ENCODE assay signal across 9 mouse cellular contexts in genomic region chr5:136988420-136988819, GRCm38 (mm10). TPM values are rescaled to one million over a fixed set of nuclear protein-coding genes. Genes with fewer than 3 reads are reported as not detected.
DNase-seq lines count a peak whose midpoint lies in the region; ATAC-seq and TF ChIP-seq lines count a peak whose summit lies in the region.
"Had no signal": no experiment of that assay in that cellular context is flagged by ENCODE, and none has a peak within 500 bp of the region (broad histone marks: within the 10 kb centered on the region; RNA-seq: fewer than 3 reads in every experiment).

No protein-coding gene starts in this region.

- no peak for DNase-seq in kidney, postnatal 0 days (ENCODE audit: low spot score)
- DNase-seq in kidney, adult 8-10 months: no peak
- DNase-seq in left cerebral cortex, postnatal 25 days (ENCODE audit: low spot score in 2 of 2): peak; percentile 40 to 48
- DNase-seq in midbrain, embryonic 11.5 days (ENCODE audit: low spot score, missing footprints): no peak
- no peak for DNase-seq in urinary bladder, postnatal 4 days (ENCODE audit: low spot score in 2 of 2)
- no peak for DNase-seq in embryo, embryonic 10 days (ENCODE audit: low spot score)

- no peak overlapping the region for H3K27ac ChIP-seq in kidney, postnatal 0 days
- H3K27ac ChIP-seq in bone marrow macrophage, adult 2 months (ENCODE audit: insufficient read depth, low read depth, low read length): peak overlapping the region; percentile 73; the same call in 1 of the 2 replicates
- no peak overlapping the region for H3K27ac ChIP-seq in heart, embryonic 12.5 days (ENCODE audit: poor library complexity, severe bottlenecking)
- no peak overlapping the region for H3K27ac ChIP-seq in midbrain, embryonic 11.5 days (ENCODE audit: low read depth, low read length)

- TF ChIP-seq CTCF in kidney, postnatal 0 days (IDR thresholded peaks at IDR 0.05; ENCODE audit: low read depth): no peak
- TF ChIP-seq CTCF in bone marrow macrophage, adult 2 months (IDR thresholded peaks at IDR 0.05; ENCODE audit: low read depth, low read length): no peak

- H3K4me3 ChIP-seq in kidney, postnatal 0 days (replicated peaks; ENCODE audit: low read depth, low read length): peak overlapping the region; percentile 90; the same call in 1 of the 2 replicates
- H3K4me3 ChIP-seq in bone marrow macrophage, adult 2 months (ENCODE audit: insufficient read depth, low read length): peak overlapping the region; percentile 93
- peak overlapping the region; percentile 87 for H3K4me3 ChIP-seq in heart, embryonic 12.5 days
- peak overlapping the region; percentile 90 for H3K4me3 ChIP-seq in midbrain, embryonic 11.5 days (ENCODE audit: low read depth, low read length)

- no peak for ATAC-seq in kidney, postnatal 0 days (replicated peaks; ENCODE audit: low FRiP score, low read depth)
- ATAC-seq in heart, embryonic 12.5 days (ENCODE audit: insufficient number of reproducible peaks, low FRiP score): no peak
- no peak for ATAC-seq in midbrain, embryonic 11.5 days (ENCODE audit: low FRiP score)

- WGBS in kidney, postnatal 0 days: 57% methylated on average over 7 of the region's 7 CpGs
- 69% methylated on average over 7 of the region's 7 CpGs for WGBS in heart, embryonic 12.5 days
- 89% methylated on average over 7 of the region's 7 CpGs for WGBS in midbrain, embryonic 11.5 days

- H3K27me3 ChIP-seq in kidney, postnatal 0 days (ENCODE audit: insufficient read depth, low read length): no peaks in the 10 kb centered on the region
- no peaks in the 10 kb centered on the region for H3K27me3 ChIP-seq in heart, embryonic 12.5 days (replicated peaks)
- no peaks in the 10 kb centered on the region for H3K27me3 ChIP-seq in midbrain, embryonic 11.5 days (ENCODE audit: control insufficient read depth, insufficient read depth, low read length)

- H3K4me2 ChIP-seq in kidney, postnatal 0 days (ENCODE audit: low read length): peak overlapping the region; percentile 81
- peak overlapping the region; percentile 93 for H3K4me2 ChIP-seq in heart, embryonic 12.5 days
- H3K4me2 ChIP-seq in midbrain, embryonic 11.5 days: peak overlapping the region; percentile 97

- intact Hi-C loops in left cerebral cortex, postnatal 25 days (cut with DNase I): no loop called here

- H3K36me3 ChIP-seq in kidney, postnatal 0 days (ENCODE audit: insufficient read depth, low read length): peaks cover 30% of the 10 kb centered on the region
- H3K36me3 ChIP-seq in heart, embryonic 12.5 days: peaks cover 60% of the 10 kb centered on the region
- H3K36me3 ChIP-seq in midbrain, embryonic 11.5 days (ENCODE audit: control insufficient read depth, insufficient read depth, low read length): peaks cover 22% of the 10 kb centered on the region

- no peak for TF ChIP-seq POLR2A in bone marrow macrophage, adult 2 months (IDR thresholded peaks at IDR 0.05; ENCODE audit: borderline replicate concordance, low read depth, low read length)

- H3K4me1 ChIP-seq in kidney, postnatal 0 days (replicated peaks; ENCODE audit: insufficient read depth, low read length): peaks cover 5% of the 10 kb centered on the region
- peaks cover 11% of the 10 kb centered on the region for H3K4me1 ChIP-seq in bone marrow macrophage, adult 2 months (ENCODE audit: control insufficient read depth, insufficient read depth, low read length)
- peaks cover 17% of the 10 kb centered on the region for H3K4me1 ChIP-seq in heart, embryonic 12.5 days (replicated peaks)
- peaks cover 11% of the 10 kb centered on the region for H3K4me1 ChIP-seq in midbrain, embryonic 11.5 days (ENCODE audit: control insufficient read depth, insufficient read depth, low read length)

- peak overlapping the region; percentile 83; the same call in 1 of the 2 replicates for H3K9ac ChIP-seq in kidney, postnatal 0 days (ENCODE audit: low read depth, low read length)
- H3K9ac ChIP-seq in heart, embryonic 12.5 days: peak overlapping the region; percentile 93
- H3K9ac ChIP-seq in midbrain, embryonic 11.5 days (ENCODE audit: low read length): peak overlapping the region; percentile 98

- H3K9me3 ChIP-seq in kidney, postnatal 0 days (replicated peaks; ENCODE audit: low read length): no peaks in the 10 kb centered on the region
- no peaks in the 10 kb centered on the region for H3K9me3 ChIP-seq in heart, embryonic 12.5 days (replicated peaks)
- no peaks in the 10 kb centered on the region for H3K9me3 ChIP-seq in midbrain, embryonic 11.5 days (ENCODE audit: control insufficient read depth, low read length)

RNA-seq across cellular contexts. Expression of gene Znhit1, which starts 0.6 kb away (rescaled TPM):
- 86.5 and 91.1 TPM in 2 replicates for polyA plus RNA-seq in kidney, postnatal 0 days (2015; fragmentation: Nextera tagmentation; extraction: Ambion mirVana)
- 75.0 and 82.2 TPM in 2 replicates for polyA plus RNA-seq in bone marrow macrophage, adult 2 months (2012; ENCODE audit: insufficient read depth, insufficient read length, missing spikeins)
- polyA plus RNA-seq in heart, embryonic 12.5 days (2016; fragmentation: Nextera tagmentation; extraction: Ambion mirVana): 74.4 and 78.1 TPM in 2 replicates
- total RNA-seq in left cerebral cortex, postnatal 25 days (2021): 10 to 100 TPM; 86.2 to 88.5 TPM
- 91.1 and 92.1 TPM in 2 replicates for polyA plus RNA-seq in midbrain, embryonic 11.5 days (2014; fragmentation: Nextera tagmentation; extraction: Ambion mirVana)

RNA-seq across cellular contexts. Expression of gene Plod3, which starts 1.6 kb away (rescaled TPM):
- polyA plus RNA-seq in kidney, postnatal 0 days (2015; fragmentation: Nextera tagmentation; extraction: Ambion mirVana): 30.6 and 32.0 TPM in 2 replicates
- 66.4 and 66.7 TPM in 2 replicates for polyA plus RNA-seq in bone marrow macrophage, adult 2 months (2012; ENCODE audit: insufficient read depth, insufficient read length, missing spikeins)
- polyA plus RNA-seq in heart, embryonic 12.5 days (2016; fragmentation: Nextera tagmentation; extraction: Ambion mirVana): 42.7 and 48.6 TPM in 2 replicates
- 10 to 100 TPM; 33.7 to 38.5 TPM for total RNA-seq in left cerebral cortex, postnatal 25 days (2021)
- polyA plus RNA-seq in midbrain, embryonic 11.5 days (2014; fragmentation: Nextera tagmentation; extraction: Ambion mirVana): 21.4 and 23.1 TPM in 2 replicates

RNA-seq across cellular contexts. Expression of gene Cldn15, which starts 22.0 kb away (rescaled TPM):
- 11.9 and 12.6 TPM in 2 replicates for polyA plus RNA-seq in kidney, postnatal 0 days (2015; fragmentation: Nextera tagmentation; extraction: Ambion mirVana)
- polyA plus RNA-seq in bone marrow macrophage, adult 2 months (2012; ENCODE audit: insufficient read depth, insufficient read length, missing spikeins): not detected in 2 replicates
- 1.9 and 2.1 TPM in 2 replicates for polyA plus RNA-seq in heart, embryonic 12.5 days (2016; fragmentation: Nextera tagmentation; extraction: Ambion mirVana)
- not detected for total RNA-seq in left cerebral cortex, postnatal 25 days (2021)
- polyA plus RNA-seq in midbrain, embryonic 11.5 days (2014; fragmentation: Nextera tagmentation; extraction: Ambion mirVana): 0.22 and 0.26 TPM in 2 replicates

RNA-seq across cellular contexts. Expression of gene Fis1, which starts 35.3 kb away (rescaled TPM):
- polyA plus RNA-seq in kidney, postnatal 0 days (2015; fragmentation: Nextera tagmentation; extraction: Ambion mirVana): 362 and 384 TPM in 2 replicates
- 146 and 149 TPM in 2 replicates for polyA plus RNA-seq in bone marrow macrophage, adult 2 months (2012; ENCODE audit: insufficient read depth, insufficient read length, missing spikeins)
- polyA plus RNA-seq in heart, embryonic 12.5 days (2016; fragmentation: Nextera tagmentation; extraction: Ambion mirVana): 245 and 251 TPM in 2 replicates
- 100 to 1,000 TPM; 263 to 271 TPM for total RNA-seq in left cerebral cortex, postnatal 25 days (2021)
- 320 and 332 TPM in 2 replicates for polyA plus RNA-seq in midbrain, embryonic 11.5 days (2014; fragmentation: Nextera tagmentation; extraction: Ambion mirVana)

RNA-seq across cellular contexts. Expression of gene Vgf, which starts 37.8 kb away (rescaled TPM):
- polyA plus RNA-seq in kidney, postnatal 0 days (2015; fragmentation: Nextera tagmentation; extraction: Ambion mirVana): 0.21 and 0.42 TPM in 2 replicates
- not detected in 2 replicates for polyA plus RNA-seq in bone marrow macrophage, adult 2 months (2012; ENCODE audit: insufficient read depth, insufficient read length, missing spikeins)
- 0.12 TPM in 1 of 2 replicates, not detected in the other for polyA plus RNA-seq in heart, embryonic 12.5 days (2016; fragmentation: Nextera tagmentation; extraction: Ambion mirVana)
- total RNA-seq in left cerebral cortex, postnatal 25 days (2021): 100 to 1,000 TPM; 392 to 396 TPM
- 0.40 and 0.59 TPM in 2 replicates for polyA plus RNA-seq in midbrain, embryonic 11.5 days (2014; fragmentation: Nextera tagmentation; extraction: Ambion mirVana)
- total RNA-seq: neutrophil, adult 5-6 weeks had no signal

Comparison
In these comparisons a context has a peak if more than half of its experiments do, and no peak if none do; other contexts are left out.
1. DNase-seq: peak in left cerebral cortex, postnatal 25 days (2 of 2); none in kidney, postnatal 0 days (single experiment), kidney, adult 8-10 months (0 of 2), midbrain, embryonic 11.5 days (single experiment), urinary bladder, postnatal 4 days (0 of 2) and embryo, embryonic 10 days (single experiment).
2. Peak in every context shown above with its lines, with median percentiles within 50 percentile points of each other: H3K4me2 ChIP-seq, H3K4me3 ChIP-seq and H3K9ac ChIP-seq.